In genomic region chr7:99708301-99708721, GRCm38 (mm10) we compare ENCODE assay signal across 10 mouse cellular contexts. TPM values are rescaled to one million over a fixed set of nuclear protein-coding genes. Genes with fewer than 3 reads are reported as not detected.
DNase-seq lines count a peak whose midpoint lies in the region; ATAC-seq lines count a peak whose summit lies in the region.
"Had no signal": no experiment of that assay in that cellular context is flagged by ENCODE, and none has a peak within 500 bp of the region (broad histone marks: within the 10 kb centered on the region; RNA-seq: fewer than 3 reads in every experiment).

No protein-coding gene starts in this region.

- no peak overlapping the region for H3K27ac ChIP-seq in embryonic facial prominence, embryonic 14.5 days (replicated peaks; ENCODE audit: low read depth, low read length)
- no peak overlapping the region for H3K27ac ChIP-seq in liver, embryonic 11.5 days (ENCODE audit: low read depth, low read length)

- H3K27me3 ChIP-seq in embryonic facial prominence, embryonic 14.5 days (replicated peaks; ENCODE audit: control insufficient read depth, insufficient read depth, low read length) = no peaks in the 10 kb centered on the region
- peaks cover 10% of the 10 kb centered on the region; the same call in 1 of the 2 replicates for H3K27me3 ChIP-seq in liver, embryonic 11.5 days (replicated peaks; ENCODE audit: control insufficient read depth, insufficient read depth, low read length)

- no peak for ATAC-seq in embryonic facial prominence, embryonic 14.5 days (ENCODE audit: low read depth)
- ATAC-seq in liver, embryonic 11.5 days (replicated peaks; ENCODE audit: low FRiP score) = no peak

- H3K4me2 ChIP-seq in embryonic facial prominence, embryonic 14.5 days (ENCODE audit: low read depth, low read length) = no peak overlapping the region
- H3K4me2 ChIP-seq in liver, embryonic 11.5 days = no peak overlapping the region

- 0 out of 2 replicates have a peak, but pooled peaks cover 8% of the 10 kb centered on the region for H3K4me1 ChIP-seq in embryonic facial prominence, embryonic 14.5 days (ENCODE audit: control insufficient read depth, insufficient read depth, low read length)
- H3K4me1 ChIP-seq in liver, embryonic 11.5 days (replicated peaks; ENCODE audit: control insufficient read depth, insufficient read depth, low read length) = 0 out of 2 replicates have a peak, but pooled peaks cover 7% of the 10 kb centered on the region

- H3K36me3 ChIP-seq in embryonic facial prominence, embryonic 14.5 days (ENCODE audit: control insufficient read depth, insufficient read depth, low read length) = no peaks in the 10 kb centered on the region
- no peaks in the 10 kb centered on the region for H3K36me3 ChIP-seq in liver, embryonic 11.5 days (ENCODE audit: control insufficient read depth, insufficient read depth, low read length)

- H3K9me3 ChIP-seq in embryonic facial prominence, embryonic 14.5 days (ENCODE audit: control insufficient read depth, low read length) = no peaks in the 10 kb centered on the region
- H3K9me3 ChIP-seq in liver, embryonic 11.5 days (ENCODE audit: control insufficient read depth, low read length) = no peaks in the 10 kb centered on the region

- 48% methylated on average over 8 of the region's 8 CpGs for WGBS in embryonic facial prominence, embryonic 14.5 days
- 68% methylated on average over 8 of the region's 8 CpGs for WGBS in liver, embryonic 11.5 days

- H3K9ac ChIP-seq in embryonic facial prominence, embryonic 14.5 days (ENCODE audit: low read depth, low read length) = no peak overlapping the region
- no peak overlapping the region for H3K9ac ChIP-seq in liver, embryonic 11.5 days (ENCODE audit: low read depth, low read length)

- H3K4me3 ChIP-seq in embryonic facial prominence, embryonic 14.5 days (ENCODE audit: low read depth, low read length) = no peak overlapping the region
- no peak overlapping the region for H3K4me3 ChIP-seq in liver, embryonic 11.5 days (ENCODE audit: low read depth, low read length)

- peak; percentile 26 for DNase-seq in Muller cell, postnatal 12 days (ENCODE audit: inconsistent ontology term)
- peak; percentile 89 for DNase-seq in adrenal gland, adult 2 months
- DNase-seq in embryonic facial prominence, embryonic 14.5 days (ENCODE audit: low spot score) = peak; percentile 55
- DNase-seq in layer of hippocampus, postnatal 25 days (ENCODE audit: extremely low spot score in 1 of 2, low spot score in 1 of 2) = peak; percentile 34 to 42
- no peak for DNase-seq in thymus, postnatal 36 days
- no peak for DNase-seq in liver, embryonic 11.5 days (ENCODE audit: low spot score)
- DNase-seq in gastrocnemius, postnatal 10 days = no peak
- no peak for DNase-seq in heart, postnatal 14 days
- DNase-seq: lung, postnatal 4 days had no signal

- intact Hi-C loops in heart, postnatal 14 days (cut with DNase I) = no loop called here

RNA-seq across cellular contexts. Expression of gene Slco2b1, which starts 2.8 kb away (rescaled TPM):
- 10 to 100 TPM; 22.9 to 23.0 TPM for total RNA-seq in adrenal gland, adult 2 months (2021)
- polyA plus RNA-seq in adrenal gland, adult 2 months (2012; rRNA removed) = 34.6 and 49.7 TPM in 2 replicates
- polyA plus RNA-seq in embryonic facial prominence, embryonic 14.5 days (2014; fragmentation: Nextera tagmentation; extraction: Ambion mirVana) = 3.9 TPM in 2 replicates
- 10 to 100 TPM; 13.0 to 17.1 TPM for total RNA-seq in layer of hippocampus, postnatal 25 days (2021)
- polyA plus RNA-seq in liver, embryonic 11.5 days (2014; fragmentation: Nextera tagmentation; extraction: Ambion mirVana) = 0.34 and 0.97 TPM in 2 replicates
- 1 to 10 TPM; 8.8 to 9.8 TPM for total RNA-seq in gastrocnemius, postnatal 10 days (2021)
- 10 to 100 TPM in 1 of 2 experiments, 1 to 10 TPM in 1; 8.8 to 11.4 TPM for total RNA-seq in heart, postnatal 14 days (2021)

RNA-seq across cellular contexts. Expression of gene Olfr520, which starts 21.8 kb away (rescaled TPM):
- total RNA-seq in adrenal gland, adult 2 months (2021) = not detected
- not detected in 2 replicates for polyA plus RNA-seq in adrenal gland, adult 2 months (2012; rRNA removed)
- not detected in 2 replicates for polyA plus RNA-seq in embryonic facial prominence, embryonic 14.5 days (2014; fragmentation: Nextera tagmentation; extraction: Ambion mirVana)
- total RNA-seq in layer of hippocampus, postnatal 25 days (2021) = not detected
- polyA plus RNA-seq in liver, embryonic 11.5 days (2014; fragmentation: Nextera tagmentation; extraction: Ambion mirVana) = not detected in 2 replicates
- total RNA-seq in gastrocnemius, postnatal 10 days (2021) = not detected
- total RNA-seq in heart, postnatal 14 days (2021) = under 1 TPM in 1 of 2 experiments, not detected in 1; 0.38 TPM
- polyA plus RNA-seq: intestine, embryonic 14.5 days had no signal

RNA-seq across cellular contexts. Expression of gene Olfr521, which starts 55.0 kb away (rescaled TPM):
- total RNA-seq in adrenal gland, adult 2 months (2021) = not detected
- not detected in 2 replicates for polyA plus RNA-seq in adrenal gland, adult 2 months (2012; rRNA removed)
- polyA plus RNA-seq in embryonic facial prominence, embryonic 14.5 days (2014; fragmentation: Nextera tagmentation; extraction: Ambion mirVana) = not detected in 2 replicates
- total RNA-seq in layer of hippocampus, postnatal 25 days (2021) = not detected
- polyA plus RNA-seq in liver, embryonic 11.5 days (2014; fragmentation: Nextera tagmentation; extraction: Ambion mirVana) = not detected in 2 replicates
- not detected for total RNA-seq in gastrocnemius, postnatal 10 days (2021)
- not detected for total RNA-seq in heart, postnatal 14 days (2021)
- polyA plus RNA-seq: intestine, embryonic 14.5 days had no signal

Comparison
In these comparisons a context has a peak if more than half of its experiments do, and no peak if none do; other contexts are left out.
1. DNase-seq: peak in Muller cell, postnatal 12 days (single experiment), adrenal gland, adult 2 months (single experiment), embryonic facial prominence, embryonic 14.5 days (single experiment) and layer of hippocampus, postnatal 25 days (2 of 2); none in thymus, postnatal 36 days (0 of 2), liver, embryonic 11.5 days (single experiment), gastrocnemius, postnatal 10 days (single experiment) and heart, postnatal 14 days (0 of 2).